Mouse (Mus musculus): ENCODE results near the gene Nav2. TPM values are rescaled to one million over a fixed set of nuclear protein-coding genes. Genes with fewer than 3 reads are reported as not detected.

Gene Nav2
- polyA plus RNA-seq, 1 experiment from 2014 or later: 5.8 TPM

DNA sequence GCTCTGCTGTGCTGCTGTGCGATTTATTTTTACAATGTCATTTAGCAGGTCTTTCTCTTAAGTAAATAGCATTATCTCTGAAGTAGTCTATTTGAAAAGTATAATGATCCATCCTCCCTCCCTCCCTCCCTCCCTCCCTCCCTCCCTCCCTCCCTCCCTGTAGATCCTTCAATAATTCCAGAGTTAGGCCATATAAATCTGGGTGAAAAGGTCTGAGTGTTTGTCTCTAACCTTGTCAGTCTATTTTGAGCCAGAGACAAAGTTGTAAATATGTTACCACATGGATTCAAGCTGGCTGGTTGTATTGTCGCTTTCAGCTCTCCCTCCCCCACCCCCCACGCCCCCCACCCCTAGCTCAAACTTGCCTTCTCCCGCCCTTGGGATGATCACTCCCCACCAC is 619.4 kb downstream of the Nav2 start:
- no peak for TF ChIP-seq CTCF (IDR thresholded peaks at IDR 0.05; ENCODE audit: low read depth)
- Histone ChIP-seq H3K9ac (ENCODE audit: low read depth, low read length) (no peak overlapping the region), H3K27ac (ENCODE audit: low read depth, low read length) (no peak overlapping the region), H3K27me3 (replicated peaks; ENCODE audit: control insufficient read depth, insufficient read depth, low read length) (no peaks in the 10 kb centered on the region), H3K4me3 (ENCODE audit: low read depth, low read length) (no peak overlapping the region), H3K36me3 (ENCODE audit: control insufficient read depth, insufficient read depth) (no peaks in the 10 kb centered on the region), H3K4me1 (replicated peaks; ENCODE audit: control insufficient read depth, insufficient read depth, low read length) (peaks cover 5% of the 10 kb centered on the region), H3K9me3 (ENCODE audit: control insufficient read depth) (no peaks in the 10 kb centered on the region), H3K4me2 (replicated peaks; ENCODE audit: low read depth) (no peak overlapping the region)
- peak; percentile 56 for ATAC-seq
- WGBS: 20% methylated on average over 4 of the region's 4 CpGs

DNA sequence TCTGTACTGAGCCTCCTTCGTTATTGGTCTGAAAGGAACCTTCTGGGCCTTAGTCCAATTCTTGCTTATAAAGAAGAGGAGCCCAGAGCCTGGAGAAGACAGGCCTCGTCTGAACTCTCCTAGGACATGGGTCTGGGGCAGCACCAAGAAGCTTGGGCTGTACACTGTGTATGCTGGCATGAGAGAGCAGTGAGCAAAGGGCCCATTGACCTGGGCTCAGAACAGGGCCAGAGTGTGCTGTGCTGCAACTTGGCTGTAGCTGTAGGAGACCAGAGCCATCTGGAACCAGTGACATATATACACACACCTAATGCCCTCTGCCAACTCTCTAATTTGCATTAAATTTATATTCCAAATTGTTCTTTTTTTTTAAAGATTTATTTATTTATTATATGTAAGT is 621.0 kb downstream of the Nav2 start:
- WGBS: 59% methylated on average over 2 of the region's 2 CpGs
- Histone ChIP-seq H3K27me3 (replicated peaks; ENCODE audit: control insufficient read depth, insufficient read depth, low read length) (no peaks in the 10 kb centered on the region), H3K4me1 (replicated peaks; ENCODE audit: control insufficient read depth, insufficient read depth, low read length) (peaks cover 5% of the 10 kb centered on the region), H3K9ac (ENCODE audit: low read depth, low read length) (no peak overlapping the region), H3K27ac (ENCODE audit: low read depth, low read length) (no peak overlapping the region), H3K9me3 (ENCODE audit: control insufficient read depth) (no peaks in the 10 kb centered on the region), H3K4me3 (ENCODE audit: low read depth, low read length) (no peak overlapping the region), H3K4me2 (replicated peaks; ENCODE audit: low read depth) (no peak overlapping the region), H3K36me3 (ENCODE audit: control insufficient read depth, insufficient read depth) (no peaks in the 10 kb centered on the region)
- no peak for ATAC-seq
- TF ChIP-seq CTCF (IDR thresholded peaks at IDR 0.05; ENCODE audit: low read depth): no peak

DNA sequence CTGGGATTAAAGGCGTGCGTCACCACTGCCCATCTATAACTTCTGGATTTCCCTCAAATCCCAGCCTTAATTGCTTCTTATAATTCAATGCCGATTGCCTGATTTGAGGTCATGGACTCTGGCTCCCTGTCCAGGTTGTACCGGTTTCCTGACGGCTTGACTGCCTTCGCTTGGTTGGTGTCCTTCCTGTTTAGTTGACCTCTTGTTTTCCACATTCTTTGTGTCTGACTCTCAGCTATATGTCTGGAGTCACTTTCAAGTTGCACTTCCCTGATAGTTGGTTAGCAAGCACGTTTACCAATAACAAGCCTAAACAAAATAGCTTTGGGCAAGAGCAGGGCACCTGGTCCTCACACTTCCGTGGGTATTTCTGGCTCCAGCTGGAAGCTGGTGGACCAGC is 625.1 kb downstream of the Nav2 start:
- Histone ChIP-seq H3K27ac (ENCODE audit: low read depth, low read length) (no peak overlapping the region), H3K9me3 (ENCODE audit: control insufficient read depth) (no peaks in the 10 kb centered on the region), H3K27me3 (replicated peaks; ENCODE audit: control insufficient read depth, insufficient read depth, low read length) (no peaks in the 10 kb centered on the region), H3K36me3 (ENCODE audit: control insufficient read depth, insufficient read depth) (peaks cover 6% of the 10 kb centered on the region; the same call in 1 of the 2 replicates), H3K4me1 (replicated peaks; ENCODE audit: control insufficient read depth, insufficient read depth, low read length) (no peaks in the 10 kb centered on the region), H3K4me2 (replicated peaks; ENCODE audit: low read depth) (no peak overlapping the region), H3K4me3 (ENCODE audit: low read depth, low read length) (no peak overlapping the region), H3K9ac (ENCODE audit: low read depth, low read length) (no peak overlapping the region)
- 67% methylated on average over 8 of the region's 8 CpGs for WGBS
- no peak for TF ChIP-seq CTCF (IDR thresholded peaks at IDR 0.05; ENCODE audit: low read depth)
- ATAC-seq: no peak

DNA sequence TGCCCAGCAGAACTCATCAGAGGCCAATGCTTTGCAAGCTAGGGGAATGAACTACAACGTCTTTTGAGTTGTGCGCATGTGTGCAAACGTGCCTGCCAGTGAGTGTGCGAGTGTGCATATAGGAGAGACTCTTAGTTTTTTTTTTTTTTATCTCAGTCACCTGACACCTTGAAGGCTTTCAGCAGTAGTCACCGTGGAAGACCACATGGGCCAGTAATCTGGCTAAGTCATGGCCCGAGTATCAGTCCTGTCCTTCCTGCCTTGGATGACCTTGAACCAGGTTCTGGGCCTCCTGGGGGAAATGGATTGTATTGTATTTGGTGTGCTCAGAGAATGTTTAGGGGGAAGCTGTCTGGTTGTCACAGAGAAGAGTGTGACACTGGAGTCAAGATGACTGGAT is 625.7 kb downstream of the Nav2 start:
- WGBS: 59% methylated on average over 6 of the region's 6 CpGs
- no peak overlapping the region for H3K9ac ChIP-seq (ENCODE audit: low read depth, low read length)
- no peak overlapping the region for H3K4me2 ChIP-seq (replicated peaks; ENCODE audit: low read depth)
- no peaks in the 10 kb centered on the region for H3K27me3 ChIP-seq (replicated peaks; ENCODE audit: control insufficient read depth, insufficient read depth, low read length)
- no peak for TF ChIP-seq CTCF (IDR thresholded peaks at IDR 0.05; ENCODE audit: low read depth)
- H3K36me3 ChIP-seq (ENCODE audit: control insufficient read depth, insufficient read depth): peaks cover 6% of the 10 kb centered on the region; the same call in 1 of the 2 replicates
- H3K4me3 ChIP-seq (ENCODE audit: low read depth, low read length): no peak overlapping the region
- no peak for ATAC-seq
- H3K4me1 ChIP-seq (replicated peaks; ENCODE audit: control insufficient read depth, insufficient read depth, low read length): no peaks in the 10 kb centered on the region
- no peak overlapping the region for H3K27ac ChIP-seq (ENCODE audit: low read depth, low read length)
- H3K9me3 ChIP-seq (ENCODE audit: control insufficient read depth): no peaks in the 10 kb centered on the region

DNA sequence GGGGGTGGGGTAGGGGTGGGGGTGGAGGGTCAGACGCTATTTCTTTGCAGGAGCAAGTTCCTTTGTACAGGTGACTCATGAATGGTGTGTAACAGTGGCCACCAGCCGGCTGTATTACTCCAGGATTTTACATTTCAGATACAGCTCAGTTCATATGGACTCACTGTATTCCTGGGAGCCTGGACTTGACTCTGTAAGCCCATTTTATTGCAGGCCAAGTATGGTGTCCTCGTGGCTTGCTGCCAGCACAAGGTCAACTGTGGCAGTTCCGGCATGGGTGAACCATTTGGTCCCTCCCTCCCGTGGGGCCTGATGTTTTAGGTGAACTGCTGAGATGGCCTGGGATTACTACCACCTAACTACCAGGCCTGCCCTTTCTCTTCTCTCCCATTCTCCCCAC is 629.8 kb downstream of the Nav2 start:
- TF ChIP-seq CTCF (IDR thresholded peaks at IDR 0.05; ENCODE audit: low read depth): no peak
- no peaks in the 10 kb centered on the region for H3K4me1 ChIP-seq (replicated peaks; ENCODE audit: control insufficient read depth, insufficient read depth, low read length)
- H3K27me3 ChIP-seq (replicated peaks; ENCODE audit: control insufficient read depth, insufficient read depth, low read length): no peaks in the 10 kb centered on the region
- H3K4me3 ChIP-seq (ENCODE audit: low read depth, low read length): no peak overlapping the region
- H3K4me2 ChIP-seq (replicated peaks; ENCODE audit: low read depth): no peak overlapping the region
- 37% methylated on average over 5 of the region's 5 CpGs for WGBS
- no peaks in the 10 kb centered on the region for H3K9me3 ChIP-seq (ENCODE audit: control insufficient read depth)
- H3K9ac ChIP-seq (ENCODE audit: low read depth, low read length): no peak overlapping the region
- peaks cover 6% of the 10 kb centered on the region; the same call in 1 of the 2 replicates for H3K36me3 ChIP-seq (ENCODE audit: control insufficient read depth, insufficient read depth)
- ATAC-seq: peak; percentile 70
- H3K27ac ChIP-seq (ENCODE audit: low read depth, low read length): no peak overlapping the region

DNA sequence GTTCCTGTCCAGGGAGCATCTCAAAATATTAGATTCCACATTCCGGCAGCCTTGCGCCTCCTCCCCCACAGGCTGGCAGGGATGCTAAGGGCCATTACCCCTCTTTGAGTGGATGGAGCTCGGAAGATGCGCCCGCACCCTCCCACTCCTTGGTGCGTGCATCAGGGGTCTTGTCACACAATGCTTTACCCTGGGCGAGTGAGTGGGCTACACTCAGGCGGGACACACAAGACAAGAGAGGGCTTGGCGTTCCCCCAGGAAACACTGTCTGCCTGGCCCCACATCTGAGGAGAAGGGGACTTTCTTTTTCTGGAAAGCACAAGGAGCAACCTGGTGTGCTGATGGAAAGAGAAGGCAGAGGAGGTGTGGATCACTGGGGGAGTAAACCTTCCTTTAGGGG is 631.7 kb downstream of the Nav2 start:
- no peak overlapping the region for H3K4me3 ChIP-seq (ENCODE audit: low read depth, low read length)
- WGBS: 90% methylated on average over 9 of the region's 9 CpGs
- no peaks in the 10 kb centered on the region for H3K27me3 ChIP-seq (replicated peaks; ENCODE audit: control insufficient read depth, insufficient read depth, low read length)
- peaks cover 6% of the 10 kb centered on the region; the same call in 1 of the 2 replicates for H3K36me3 ChIP-seq (ENCODE audit: control insufficient read depth, insufficient read depth)
- H3K9me3 ChIP-seq (ENCODE audit: control insufficient read depth): no peaks in the 10 kb centered on the region
- no peak overlapping the region for H3K9ac ChIP-seq (ENCODE audit: low read depth, low read length)
- no peak overlapping the region for H3K27ac ChIP-seq (ENCODE audit: low read depth, low read length)
- H3K4me2 ChIP-seq (replicated peaks; ENCODE audit: low read depth): no peak overlapping the region
- TF ChIP-seq CTCF (IDR thresholded peaks at IDR 0.05; ENCODE audit: low read depth): no peak
- ATAC-seq: no peak
- no peaks in the 10 kb centered on the region for H3K4me1 ChIP-seq (replicated peaks; ENCODE audit: control insufficient read depth, insufficient read depth, low read length)

DNA sequence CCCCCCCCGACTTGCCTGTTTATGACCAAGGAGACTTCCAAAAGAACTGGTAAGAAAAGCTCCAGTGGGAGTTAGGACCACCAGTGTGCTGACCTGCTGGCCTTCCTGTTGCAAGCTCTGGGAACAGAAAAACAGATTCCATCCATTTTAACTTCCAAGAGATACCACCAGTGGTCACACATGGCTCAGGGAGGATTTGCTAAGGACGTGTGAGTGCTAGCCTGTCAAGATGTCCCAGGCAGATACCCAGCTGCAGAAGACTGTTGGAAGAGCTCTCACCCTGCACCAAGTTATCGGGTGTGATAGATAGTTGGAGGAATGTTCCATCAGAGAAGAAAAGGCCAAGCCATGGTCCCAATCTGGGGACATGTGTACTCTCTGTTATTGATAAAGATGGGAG is 633.6 kb downstream of the Nav2 start:
- TF ChIP-seq CTCF (IDR thresholded peaks at IDR 0.05; ENCODE audit: low read depth): no peak
- 84% methylated on average over 3 of the region's 3 CpGs for WGBS
- no peak overlapping the region for H3K9ac ChIP-seq (ENCODE audit: low read depth, low read length)
- H3K4me3 ChIP-seq (ENCODE audit: low read depth, low read length): no peak overlapping the region
- no peak overlapping the region for H3K4me2 ChIP-seq (replicated peaks; ENCODE audit: low read depth)
- H3K36me3 ChIP-seq (ENCODE audit: control insufficient read depth, insufficient read depth): peaks cover 11% of the 10 kb centered on the region; the same call in 1 of the 2 replicates
- no peak for ATAC-seq
- H3K27me3 ChIP-seq (replicated peaks; ENCODE audit: control insufficient read depth, insufficient read depth, low read length): no peaks in the 10 kb centered on the region
- H3K4me1 ChIP-seq (replicated peaks; ENCODE audit: control insufficient read depth, insufficient read depth, low read length): no peaks in the 10 kb centered on the region
- H3K9me3 ChIP-seq (ENCODE audit: control insufficient read depth): no peaks in the 10 kb centered on the region
- no peak overlapping the region for H3K27ac ChIP-seq (ENCODE audit: low read depth, low read length)

All from intestine, postnatal 0 days (tissue).